Mouse (Mus musculus) kidney, adult 2 months (tissue): ENCODE results near the gene Ubtd2. TPM values are rescaled to one million over a fixed set of nuclear protein-coding genes. Genes with fewer than 3 reads are reported as not detected.

ENCODE experiments used
- DNase-seq: peaks from one replicate; pipeline ENCODE4 v3.0.0; 2021
- H3K27ac ChIP-seq: fragments of 200-500 bp; 2 replicates; pipeline ENCODE4 v1.5.1; 2012; ENCODE audit warnings: low read depth, low read length, control low read depth, inconsistent platforms; ENCODE audit not compliant: insufficient read depth
- H3K27me3 ChIP-seq: fragments of 200-500 bp; replicated peaks from 2 replicates; pipeline ENCODE4 v1.6.1; 2012; ENCODE audit warnings: mild to moderate bottlenecking, moderate library complexity, low read length, inconsistent platforms; ENCODE audit not compliant: control insufficient read depth, insufficient read depth
- H3K36me3 ChIP-seq: fragments of 200-500 bp; 2 replicates; pipeline ENCODE4 v1.6.1; 2012; ENCODE audit warnings: mild to moderate bottlenecking, moderate library complexity, low read length, inconsistent platforms; ENCODE audit not compliant: control insufficient read depth, insufficient read depth
- H3K4me1 ChIP-seq: fragments of 200-500 bp; 2 replicates; pipeline ENCODE4 v1.6.1; 2011; ENCODE audit warnings: low read length; ENCODE audit not compliant: control insufficient read depth, insufficient read depth
- H3K4me3 ChIP-seq: fragments of 200-500 bp; 2 replicates; pipeline ENCODE4 v1.5.1; 2011; ENCODE audit warnings: mild to moderate bottlenecking, low read depth, low read length, control low read depth; ENCODE audit not compliant: insufficient read depth
- CTCF ChIP-seq: fragments of 200-500 bp; conservative IDR thresholded peaks from 2 replicates; pipeline ENCODE4 v1.5.1; 2011; ENCODE audit warnings: low read depth, mild to moderate bottlenecking, control low read depth, low read length, moderate library complexity, mixed read lengths; ENCODE audit not compliant: insufficient read depth, insufficient read length
- POLR2A ChIP-seq: fragments of 200-500 bp; IDR thresholded peaks from one replicate; pipeline ENCODE4 v1.6.1; 2011; ENCODE audit warnings: low read depth, low read length, control low read depth
- WGBS: fragments of 180-500 bp; shearing (Covaris S2); methylation state at CpG from one replicate; pipeline ENCODE4 v1.1.7; 2018; 5-methylcytosine and 5-hydroxymethylcytosine counted together
- polyA plus RNA-seq: library from polyadenylated mRNA; depleted of rRNA; stranded (reverse); fragments of >200 nt; gene quantifications from 2 replicates; pipeline ENCODE4 v1.2.3, GENCODE M21; 2012; rRNA removed

The Ubtd2 gene
- 4.6 and 5.4 TPM in 2 replicates for polyA plus RNA-seq

DNA sequence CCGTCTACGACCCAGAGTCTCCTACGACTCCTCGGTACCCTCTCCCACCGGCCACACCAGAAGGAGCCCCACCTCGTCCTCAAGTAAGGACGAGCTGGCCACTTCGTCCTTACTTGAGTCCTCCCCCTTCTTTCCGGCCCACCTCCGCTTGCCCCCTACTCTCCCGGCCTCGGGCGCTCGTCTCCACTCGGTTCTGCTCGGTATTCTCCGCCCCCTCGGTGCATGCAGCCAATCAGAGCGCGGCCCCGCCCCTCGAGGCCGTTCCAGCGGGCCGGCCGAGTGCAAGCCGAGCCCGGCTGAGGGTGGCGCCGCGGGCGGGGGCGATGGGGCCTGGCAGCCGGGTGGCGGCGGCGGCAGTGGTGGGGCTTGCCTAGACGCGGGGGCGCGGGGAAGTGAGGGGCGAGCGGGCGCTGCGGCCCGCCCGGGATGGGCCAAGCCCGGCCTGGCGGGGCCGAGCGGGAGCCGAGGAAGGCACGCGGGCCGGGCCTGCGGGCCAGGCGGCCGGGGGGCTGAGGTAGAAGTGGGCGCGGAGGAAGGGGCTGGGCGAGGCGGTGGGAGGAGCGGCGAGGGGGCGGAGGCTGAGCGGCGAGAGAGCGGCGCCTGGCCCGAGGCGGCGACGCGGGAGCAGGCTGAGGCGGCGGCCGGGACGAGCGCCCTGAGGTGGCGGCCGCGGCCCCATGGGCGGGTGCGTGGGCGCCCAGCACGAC, at the start of gene Ubtd2:
Gene Ubtd2 (plus strand): TSS at position 571 of the 707 bp plus-strand sequence.
- Histone ChIP-seq H3K36me3 (no peaks in the 10 kb centered on the region; the same call in 1 of the 2 replicates), H3K4me1 (peaks cover 5% of the 10 kb centered on the region; the same call in 1 of the 2 replicates), H3K4me3 (peak within 1 kb of the TSS; percentile 93), H3K27ac (peak within 1 kb of the TSS; percentile 57; the same call in 1 of the 2 replicates), H3K27me3 (no peaks in the 10 kb centered on the region)
- TF ChIP-seq CTCF (no peak), POLR2A (no peak)
- DNase-seq = peak; percentile 98
- WGBS = under 1% methylated on average over 74 of the region's 86 CpGs

DNA sequence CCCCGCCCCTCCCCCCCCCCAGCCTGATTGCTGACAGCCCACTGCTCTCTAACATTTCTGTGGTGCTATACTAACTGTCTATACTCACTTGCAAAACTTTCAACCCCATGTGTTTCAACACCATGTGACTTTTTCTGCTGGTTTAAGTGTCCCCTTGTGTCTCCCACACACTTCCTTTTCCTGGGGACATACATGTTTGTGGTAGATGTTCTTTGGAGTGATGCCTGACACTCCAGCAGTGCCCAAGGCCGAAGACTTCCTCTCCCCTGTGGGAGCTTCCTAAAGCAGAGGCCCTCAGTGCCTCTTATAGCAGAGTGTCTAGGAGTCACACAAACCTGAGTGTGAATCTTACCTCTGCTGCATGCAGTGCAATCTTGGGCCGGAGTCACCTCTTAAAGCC, 47.3 kb upstream of the Ubtd2 start:
- no peaks in the 10 kb centered on the region for H3K4me1 ChIP-seq
- H3K27ac ChIP-seq = no peak overlapping the region
- no peaks in the 10 kb centered on the region for H3K36me3 ChIP-seq
- H3K4me3 ChIP-seq = no peak overlapping the region
- H3K27me3 ChIP-seq = no peaks in the 10 kb centered on the region
- no peak for DNase-seq
- no peak for TF ChIP-seq CTCF
- TF ChIP-seq POLR2A = no peak
- 64% methylated on average over 3 of the region's 3 CpGs for WGBS

DNA sequence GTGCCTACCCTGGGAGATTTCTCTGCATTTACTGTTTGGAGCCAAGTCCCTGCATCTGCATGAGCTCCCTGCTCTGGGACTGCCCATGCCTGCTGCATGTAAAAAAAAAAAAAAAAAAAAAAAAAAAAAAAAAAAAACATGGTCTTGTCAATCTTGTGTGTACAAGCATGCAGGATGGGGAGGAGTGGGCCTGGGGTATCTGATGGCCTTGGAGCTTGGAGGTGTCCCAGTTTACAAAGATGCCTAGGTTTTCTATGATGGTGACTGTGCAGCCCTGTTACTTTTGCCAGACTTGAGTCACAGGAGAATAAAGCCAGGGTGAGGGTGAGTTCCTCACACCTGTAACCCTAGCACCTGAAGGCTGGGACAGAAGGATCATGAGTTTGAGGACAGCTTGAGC, 46.1 kb upstream of the Ubtd2 start:
- H3K4me1 ChIP-seq = no peaks in the 10 kb centered on the region
- no peak overlapping the region for H3K27ac ChIP-seq
- DNase-seq = no peak
- no peaks in the 10 kb centered on the region for H3K36me3 ChIP-seq
- no peak overlapping the region for H3K4me3 ChIP-seq
- H3K27me3 ChIP-seq = no peaks in the 10 kb centered on the region
- TF ChIP-seq POLR2A (no peak), CTCF (no peak)

DNA sequence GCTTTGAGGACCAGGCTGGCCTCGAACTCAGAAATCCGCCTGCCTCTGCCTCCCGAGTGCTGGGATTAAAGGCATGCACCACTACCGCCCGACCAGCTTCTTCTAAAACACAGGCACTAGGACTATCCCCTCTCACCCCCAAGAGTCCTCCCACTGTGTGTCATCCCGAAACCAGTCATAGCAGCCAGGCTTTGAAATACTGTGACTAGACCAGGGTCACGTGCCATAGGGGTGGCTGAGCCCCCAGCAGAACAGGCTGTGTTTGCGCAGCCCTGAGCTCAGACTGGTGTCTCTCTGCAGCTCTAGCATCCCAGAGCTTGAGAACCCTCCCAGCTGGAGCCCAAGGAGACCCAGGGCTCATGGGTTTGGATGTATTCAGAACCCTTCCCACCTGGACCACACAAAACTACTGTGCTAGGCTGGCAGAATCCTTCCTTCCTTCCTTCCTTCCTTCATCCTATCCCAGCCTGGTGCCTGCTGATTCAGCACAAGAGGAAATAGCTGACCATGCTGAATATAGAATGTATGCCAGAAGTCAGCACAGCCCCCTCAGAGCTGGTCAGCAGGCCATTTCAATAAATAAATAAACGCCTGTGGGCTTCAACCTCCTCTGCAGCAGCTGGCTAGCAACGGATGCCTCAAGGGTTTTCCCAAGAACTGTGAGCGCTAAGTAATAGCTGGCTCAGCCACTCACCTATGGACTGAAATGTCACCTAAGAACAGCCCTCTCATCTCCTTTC, 45.2 kb upstream of the Ubtd2 start:
- 77% methylated on average over 11 of the region's 11 CpGs for WGBS
- H3K36me3 ChIP-seq = no peaks in the 10 kb centered on the region
- no peak for DNase-seq
- no peak overlapping the region for H3K27ac ChIP-seq
- TF ChIP-seq CTCF = no peak
- TF ChIP-seq POLR2A = no peak
- H3K4me1 ChIP-seq = no peaks in the 10 kb centered on the region
- H3K4me3 ChIP-seq = no peak overlapping the region
- no peaks in the 10 kb centered on the region for H3K27me3 ChIP-seq

DNA sequence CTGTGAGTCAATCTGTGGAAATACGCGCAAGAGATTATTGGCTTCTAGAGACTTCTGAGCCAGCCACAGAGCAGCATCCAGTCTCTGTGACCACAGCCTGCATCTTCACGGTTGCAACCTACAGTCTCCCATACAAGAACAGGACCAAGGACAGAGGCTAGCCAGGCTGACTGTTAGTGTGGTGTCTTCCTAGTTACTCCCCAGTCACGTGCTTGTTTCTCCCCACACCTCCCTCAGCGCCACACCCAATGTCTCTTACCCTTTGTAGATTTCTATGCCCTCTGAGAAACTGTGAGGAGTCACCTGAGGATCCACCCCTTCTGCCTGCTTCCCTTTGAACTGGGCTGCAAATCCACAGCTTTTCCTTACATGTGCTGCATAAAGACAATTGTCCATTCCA, 35.2 kb upstream of the Ubtd2 start:
- DNase-seq = no peak
- no peak overlapping the region for H3K4me3 ChIP-seq
- H3K4me1 ChIP-seq = no peaks in the 10 kb centered on the region
- no peaks in the 10 kb centered on the region for H3K36me3 ChIP-seq
- H3K27ac ChIP-seq = no peak overlapping the region
- H3K27me3 ChIP-seq = no peaks in the 10 kb centered on the region
- TF ChIP-seq CTCF (no peak), POLR2A (no peak)
- WGBS = 80% methylated on average over 5 of the region's 5 CpGs

DNA sequence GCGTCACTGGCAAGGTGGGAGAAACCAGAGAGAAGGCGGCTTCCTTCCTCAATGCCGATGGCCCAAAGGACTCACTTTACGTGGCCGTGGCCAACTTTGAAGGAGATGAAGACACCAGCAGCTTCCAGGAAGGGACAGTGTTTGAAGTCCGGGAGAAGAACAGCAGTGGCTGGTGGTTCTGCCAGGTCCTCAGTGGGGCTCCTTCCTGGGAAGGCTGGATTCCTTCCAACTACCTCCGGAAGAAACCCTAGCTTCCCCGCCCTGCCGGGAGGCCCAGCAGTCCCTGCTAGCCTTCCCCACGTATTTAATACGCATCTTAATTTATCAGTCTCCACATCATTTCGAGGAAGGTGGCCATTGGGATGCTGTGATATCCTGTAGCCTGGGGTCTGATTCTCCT, 31.9 kb upstream of the Ubtd2 start:
- WGBS = 67% methylated on average over 12 of the region's 12 CpGs
- Histone ChIP-seq H3K36me3 (no peaks in the 10 kb centered on the region), H3K4me1 (no peaks in the 10 kb centered on the region), H3K27me3 (no peaks in the 10 kb centered on the region), H3K4me3 (no peak overlapping the region), H3K27ac (no peak overlapping the region)
- no peak for DNase-seq
- TF ChIP-seq POLR2A (no peak), CTCF (no peak)

DNA sequence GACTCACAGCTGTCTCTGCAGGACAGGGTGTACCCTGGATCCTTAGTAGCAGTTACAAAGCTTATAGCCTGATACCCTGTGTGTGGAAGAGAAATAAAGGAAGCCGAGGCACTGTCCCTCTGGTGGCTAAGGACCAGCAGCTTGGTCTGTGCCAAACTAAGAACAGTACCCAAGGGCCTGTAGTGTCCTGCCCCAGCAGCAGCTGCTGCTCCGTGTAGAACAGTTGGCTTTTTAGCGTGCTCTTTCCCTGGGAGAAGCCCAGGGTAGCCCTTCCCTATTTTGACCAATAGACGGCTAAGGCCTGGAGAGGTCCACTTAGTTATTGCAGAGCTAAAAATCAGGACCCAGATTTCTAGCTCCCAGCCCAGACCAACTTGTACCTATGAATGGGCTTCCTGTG, 30.6 kb upstream of the Ubtd2 start:
- TF ChIP-seq POLR2A = no peak
- no peak for TF ChIP-seq CTCF

More for the DNA sequence above, 30.6 kb upstream of the Ubtd2 start:
- Histone ChIP-seq H3K36me3 (no peaks in the 10 kb centered on the region), H3K4me3 (no peak overlapping the region), H3K4me1 (no peaks in the 10 kb centered on the region), H3K27me3 (no peaks in the 10 kb centered on the region), H3K27ac (no peak overlapping the region)
- 89% methylated on average over 4 of the region's 4 CpGs for WGBS
- DNase-seq = no peak
